Mouse (Mus musculus): ENCODE results near the gene Nit2.
A peak's percentile ranks its signal among the peaks of the same experiment; 100 is the strongest.

Nit2 gene

DNA sequence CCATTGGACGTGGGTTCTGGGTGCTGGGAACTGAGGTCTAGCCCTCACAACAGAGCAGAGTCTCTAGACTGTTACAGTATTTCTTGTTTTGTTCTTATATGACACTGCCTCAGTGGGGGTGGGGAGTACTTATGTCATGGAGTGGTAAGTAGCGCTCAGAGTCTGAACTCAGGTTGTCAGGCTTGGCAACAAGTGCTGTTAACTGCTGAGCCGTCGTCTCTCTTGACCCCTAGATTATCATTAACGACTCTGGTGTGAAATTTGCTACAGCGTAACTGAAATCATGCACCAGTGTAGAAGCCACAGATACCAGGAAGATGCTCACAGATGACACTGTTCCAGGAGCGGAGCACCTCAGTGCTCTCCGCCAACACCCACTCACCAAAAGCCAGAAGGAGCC is 4.0 kb upstream of the Nit2 start:
- TF ChIP-seq GATA4 (IDR thresholded peaks at IDR 0.05; ENCODE audit: insufficient replicate concordance, low read length): no peak

DNA sequence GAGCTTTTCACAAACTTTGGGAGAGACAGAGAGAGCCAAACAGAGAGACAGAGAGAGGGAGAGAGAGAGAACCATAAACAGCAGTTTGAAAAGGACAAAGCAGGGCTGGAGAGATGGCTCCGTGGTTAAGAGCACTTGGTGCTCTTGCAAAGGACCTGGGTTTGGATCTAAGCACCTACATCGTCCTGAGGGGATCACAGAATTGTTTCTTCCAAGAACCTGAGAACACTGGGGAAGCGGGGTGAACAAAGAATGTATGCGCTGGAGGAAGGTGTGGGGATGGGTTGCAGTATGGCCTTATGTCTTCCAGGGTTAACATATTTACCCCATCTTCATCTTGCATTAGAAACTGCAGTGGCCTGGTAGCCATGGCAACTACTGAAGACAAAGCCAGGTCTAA is 1.1 kb upstream of the Nit2 start:
- no peak for TF ChIP-seq GATA4 (IDR thresholded peaks at IDR 0.05; ENCODE audit: insufficient replicate concordance, low read length)

DNA sequence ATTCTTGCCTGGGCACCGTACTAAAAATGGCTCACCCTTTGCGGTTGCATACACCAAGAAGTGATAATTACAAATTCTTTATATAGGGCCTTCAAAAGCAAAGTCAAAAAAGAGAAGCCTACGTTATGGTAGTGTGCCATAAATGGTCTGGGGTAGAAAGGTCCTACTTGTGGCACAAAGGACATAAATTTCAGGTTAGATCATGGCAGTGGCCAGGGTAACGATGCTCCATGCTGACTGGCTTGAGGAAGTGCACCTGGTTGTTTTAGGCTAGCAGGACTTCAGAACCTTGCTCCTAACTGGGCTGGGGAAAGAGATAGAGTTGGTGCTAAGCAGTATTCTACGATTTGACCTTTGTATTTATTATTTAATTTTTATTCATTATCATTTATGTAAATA is 372 bp upstream of the Nit2 start:
- no peak for TF ChIP-seq GATA4 (IDR thresholded peaks at IDR 0.05; ENCODE audit: insufficient replicate concordance, low read length)

DNA sequence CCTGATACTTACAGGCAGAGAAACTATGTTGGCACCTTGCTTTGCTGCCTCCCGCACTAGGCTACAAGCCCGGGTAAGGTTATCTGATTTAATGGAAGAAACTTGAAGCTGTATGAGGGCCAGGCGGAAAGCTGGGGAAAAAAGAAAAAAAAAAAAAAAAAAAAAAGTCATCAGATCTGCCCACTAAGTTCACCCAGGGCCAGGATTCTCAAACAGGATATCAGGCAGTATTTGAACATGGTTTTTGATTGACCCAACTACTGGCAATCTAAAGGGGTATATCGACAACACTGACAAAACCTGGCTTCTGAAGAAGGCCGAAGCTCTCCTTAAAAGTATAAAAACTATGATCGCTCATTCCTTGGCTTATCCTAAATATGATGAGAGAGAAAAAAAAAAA is 1.1 kb downstream of the Nit2 start:
- TF ChIP-seq GATA4 (IDR thresholded peaks at IDR 0.05; ENCODE audit: insufficient replicate concordance, low read length): peak; percentile 11; the same call in 1 of the 2 replicates

DNA sequence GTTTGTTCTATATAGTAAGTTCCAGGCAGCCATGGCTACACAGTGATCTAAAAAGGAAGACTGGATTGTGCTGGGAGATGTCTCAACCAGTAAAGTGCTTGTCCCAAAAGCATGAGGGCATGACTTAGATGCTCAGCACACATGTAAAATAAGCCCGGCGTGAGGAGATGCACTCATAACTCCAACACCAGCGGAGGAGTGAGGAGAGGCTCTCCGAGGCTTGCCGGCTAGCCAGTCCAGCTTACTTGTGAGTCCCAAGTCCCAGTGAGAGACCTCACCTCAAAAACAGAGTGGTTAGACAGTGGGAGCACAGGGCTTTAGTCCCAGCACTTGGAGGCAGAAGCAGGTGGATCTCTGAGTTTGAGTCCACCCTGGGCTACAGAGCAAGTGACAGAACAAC is 2.0 kb downstream of the Nit2 start:
- TF ChIP-seq GATA4 (IDR thresholded peaks at IDR 0.05; ENCODE audit: insufficient replicate concordance, low read length): no peak

DNA sequence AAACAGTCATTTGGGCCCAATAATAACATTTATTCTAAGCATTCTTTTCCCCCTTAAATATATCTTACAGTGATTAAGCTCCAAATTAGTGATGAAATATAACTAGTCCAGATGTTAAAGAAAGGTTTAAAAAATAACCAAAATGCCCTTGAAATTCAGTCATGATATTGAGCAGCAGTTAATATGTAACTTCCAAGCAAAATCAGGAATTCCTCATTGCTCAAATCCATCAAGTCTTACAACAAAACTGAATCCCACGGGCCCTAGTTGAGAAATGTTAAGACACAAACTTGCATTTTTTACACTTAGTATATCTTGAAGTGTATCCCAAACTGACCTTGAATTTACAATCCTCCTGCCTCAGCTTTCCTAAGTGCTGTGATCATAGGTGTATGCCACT is 3.4 kb downstream of the Nit2 start:
- no peak for TF ChIP-seq GATA4 (IDR thresholded peaks at IDR 0.05; ENCODE audit: insufficient replicate concordance, low read length)

DNA sequence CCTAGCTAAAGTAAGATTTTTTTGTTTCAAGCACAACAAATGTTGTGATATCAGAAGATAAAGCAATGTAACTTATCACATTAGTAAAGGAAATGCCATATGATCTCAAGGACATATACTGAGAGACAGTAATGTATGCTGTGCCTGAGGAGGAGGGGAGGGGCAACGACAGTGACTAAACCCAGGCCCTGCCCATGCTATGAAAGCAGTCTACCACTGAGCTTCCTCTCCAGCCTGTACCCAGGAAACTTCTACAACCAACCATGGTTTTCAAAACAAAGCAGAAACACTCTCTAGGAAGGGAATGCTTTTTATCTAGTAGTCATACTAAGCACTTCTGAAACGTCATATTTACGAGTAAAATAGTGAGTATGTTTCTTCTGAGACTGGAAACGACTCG is 4.3 kb downstream of the Nit2 start:
- TF ChIP-seq GATA4 (IDR thresholded peaks at IDR 0.05; ENCODE audit: insufficient replicate concordance, low read length): no peak

DNA sequence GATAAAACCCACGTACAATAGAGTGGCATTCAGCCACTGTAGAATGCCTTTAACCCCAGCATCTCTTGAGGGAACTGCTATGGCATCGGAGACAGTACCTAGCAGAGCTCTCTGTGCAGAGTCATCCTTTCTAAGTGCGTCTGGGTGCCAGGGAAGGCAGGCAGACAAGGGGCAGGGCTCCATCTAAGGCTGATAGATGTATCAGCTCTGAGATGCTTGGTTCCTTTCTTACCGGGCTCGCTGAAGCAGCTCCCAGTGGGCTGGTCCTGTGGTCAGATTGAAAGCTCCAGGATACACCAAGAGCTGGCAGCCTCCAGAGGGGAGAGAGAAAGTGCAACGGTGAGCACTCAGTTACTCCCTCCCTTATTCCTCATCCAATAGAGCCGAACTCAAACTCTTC is 7.3 kb downstream of the Nit2 start:
- TF ChIP-seq GATA4 (IDR thresholded peaks at IDR 0.05; ENCODE audit: insufficient replicate concordance, low read length): peak; percentile 8; the same call in 1 of the 2 replicates

DNA sequence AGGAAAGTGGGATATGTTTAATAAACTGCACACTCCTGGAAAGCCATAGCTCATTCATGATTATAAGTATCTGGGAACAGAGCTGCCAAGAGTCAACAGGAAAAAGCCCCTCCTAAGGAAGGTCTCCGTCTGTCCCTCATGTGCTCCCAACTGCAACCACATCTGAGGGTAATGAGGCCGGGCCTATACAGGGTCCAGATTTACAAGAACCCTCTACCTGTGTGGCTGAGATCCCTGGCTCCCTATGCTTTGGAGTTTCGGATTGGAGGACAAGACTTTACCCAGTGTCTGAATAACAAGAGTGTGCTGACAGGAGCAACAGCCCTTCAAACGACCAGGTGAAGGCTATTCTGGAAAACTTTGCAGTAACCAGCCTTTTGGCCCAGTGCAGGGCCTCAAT is 9.4 kb downstream of the Nit2 start:
- TF ChIP-seq GATA4 (IDR thresholded peaks at IDR 0.05; ENCODE audit: insufficient replicate concordance, low read length): no peak

DNA sequence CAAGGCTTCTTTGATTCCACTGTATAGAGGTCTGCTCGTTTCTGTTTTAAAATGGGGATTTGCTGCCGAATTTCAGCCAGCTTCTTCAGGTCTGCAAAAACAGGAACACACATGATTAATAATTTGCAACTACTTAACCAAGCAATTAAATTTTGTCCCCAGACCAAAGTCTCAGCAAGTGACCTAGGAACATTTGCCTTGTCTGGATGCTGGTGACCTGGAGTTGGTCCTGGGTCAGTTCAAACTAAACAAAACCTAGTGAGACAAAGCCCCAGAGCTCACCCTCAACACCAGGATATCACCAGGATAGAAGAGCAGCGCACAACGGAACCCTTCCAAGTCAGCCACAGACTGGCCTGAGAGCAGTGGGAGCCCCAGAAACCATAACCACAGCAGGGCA is 10.1 kb downstream of the Nit2 start:
- TF ChIP-seq GATA4 (IDR thresholded peaks at IDR 0.05; ENCODE audit: insufficient replicate concordance, low read length): no peak

DNA sequence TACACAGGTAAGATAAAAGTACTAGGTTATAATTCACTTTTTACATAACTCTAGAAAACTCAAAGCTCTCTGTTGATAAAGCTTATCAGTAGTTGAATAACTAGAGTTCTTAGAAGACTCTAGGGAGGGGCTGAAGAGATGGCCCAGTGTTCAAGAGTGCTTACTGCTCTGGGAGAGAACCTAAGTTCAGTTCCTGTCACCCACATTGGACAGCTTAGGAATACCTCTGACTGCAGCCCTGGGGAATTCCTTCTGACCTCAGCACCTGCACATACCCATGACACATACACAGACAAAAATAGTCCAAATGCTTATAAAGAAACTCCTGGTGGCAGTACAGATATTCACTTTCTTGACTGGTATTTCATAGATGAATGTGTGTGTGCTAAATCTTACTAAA is 11.2 kb downstream of the Nit2 start:
- no peak for TF ChIP-seq GATA4 (IDR thresholded peaks at IDR 0.05; ENCODE audit: insufficient replicate concordance, low read length)

DNA sequence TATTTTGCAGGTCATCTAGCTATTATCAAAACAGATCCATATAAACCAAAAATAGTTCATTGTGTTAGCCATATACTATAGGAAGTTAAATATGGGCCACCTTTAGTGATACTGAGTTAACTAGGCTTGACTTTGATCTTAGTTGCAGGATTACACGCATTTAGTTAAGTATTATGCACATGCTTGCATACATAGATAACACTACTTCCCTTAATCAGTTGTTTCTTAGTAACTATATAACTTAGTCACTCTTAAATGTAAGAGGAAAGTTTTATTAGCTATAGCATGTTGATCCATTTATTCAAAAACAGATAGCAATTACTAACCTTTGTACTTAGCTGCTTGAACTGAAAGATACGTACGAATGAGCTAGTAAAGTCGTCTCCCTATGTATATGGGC is 15.7 kb downstream of the Nit2 start:
- TF ChIP-seq GATA4 (IDR thresholded peaks at IDR 0.05; ENCODE audit: insufficient replicate concordance, low read length): no peak

DNA sequence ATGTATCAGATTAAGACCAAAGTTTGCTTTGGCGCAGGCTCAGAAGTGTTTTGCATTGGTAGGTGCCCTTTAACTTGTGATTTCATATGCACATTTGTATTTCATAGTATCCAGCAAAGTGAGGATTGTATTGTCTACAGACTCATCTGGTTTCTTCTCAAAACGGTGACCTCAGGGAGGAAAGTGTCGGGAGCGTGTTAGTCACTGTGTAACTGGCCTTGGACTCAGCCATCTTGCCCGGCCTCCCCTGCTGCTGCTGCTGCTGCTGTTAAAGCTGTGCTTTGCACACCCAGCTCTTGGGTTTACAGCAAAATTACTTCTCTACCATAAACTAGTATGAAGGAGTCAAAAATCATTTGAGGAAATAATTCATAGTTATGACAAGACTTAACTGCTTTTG is 22.4 kb downstream of the Nit2 start:
- TF ChIP-seq GATA4 (IDR thresholded peaks at IDR 0.05; ENCODE audit: insufficient replicate concordance, low read length): no peak

DNA sequence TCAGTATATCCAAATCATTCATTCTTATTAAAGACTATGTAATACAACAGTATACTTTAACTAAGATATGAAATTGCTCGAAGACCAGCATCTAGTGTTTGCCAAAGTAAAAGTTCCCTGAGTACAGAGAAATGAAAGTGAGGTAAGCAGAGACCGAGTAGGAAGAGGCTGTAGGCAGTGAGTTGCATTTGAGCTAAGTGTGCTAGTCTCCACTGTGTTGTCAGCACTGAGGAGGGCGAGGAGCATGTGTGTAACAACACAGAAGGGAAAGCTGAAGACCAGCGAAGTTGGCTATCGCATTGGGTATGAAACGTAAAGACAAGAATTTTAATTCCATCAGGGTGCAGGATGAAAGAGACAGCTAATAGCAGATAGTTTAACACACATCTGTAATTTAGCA is 33.5 kb downstream of the Nit2 start:
- TF ChIP-seq GATA4 (IDR thresholded peaks at IDR 0.05; ENCODE audit: insufficient replicate concordance, low read length): no peak

DNA sequence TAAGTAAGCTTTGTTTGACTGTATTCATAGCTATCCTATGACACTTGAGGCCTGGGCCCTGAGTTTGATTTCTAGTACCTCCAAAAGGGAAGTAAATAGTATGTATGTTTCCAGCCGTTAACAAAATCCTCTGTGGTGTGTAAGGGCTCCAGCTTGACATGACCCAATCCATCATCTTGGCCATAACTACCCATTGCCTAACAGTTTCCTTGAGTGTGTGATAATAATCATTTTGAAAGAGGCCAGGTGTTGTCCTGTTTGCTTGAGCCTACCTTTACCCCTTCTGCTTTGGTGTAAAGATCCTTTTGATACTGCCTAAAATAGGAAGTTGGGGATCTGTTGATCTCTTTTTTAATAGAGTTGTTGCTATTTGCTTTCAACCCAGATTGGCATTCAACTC is 34.8 kb downstream of the Nit2 start:
- TF ChIP-seq GATA4 (IDR thresholded peaks at IDR 0.05; ENCODE audit: insufficient replicate concordance, low read length): no peak

DNA sequence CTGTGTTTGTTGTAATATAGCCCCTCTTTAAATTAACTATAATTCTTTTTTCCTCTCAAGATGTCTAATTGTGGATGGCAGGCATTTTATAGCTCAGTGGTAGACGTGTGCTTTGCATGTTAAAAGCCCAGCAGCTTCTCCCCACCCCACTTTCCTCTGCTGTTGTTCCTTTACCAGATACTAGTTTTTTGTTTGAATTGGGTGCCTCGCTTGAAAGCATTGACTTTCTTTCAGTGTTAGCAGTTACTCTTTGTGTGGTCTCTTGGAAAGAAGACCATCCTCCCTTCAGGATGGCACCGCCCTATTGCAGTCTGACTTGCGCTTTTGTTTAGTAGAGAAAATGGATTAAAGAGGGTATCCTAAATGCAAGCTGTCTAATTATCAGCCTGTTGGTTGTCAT is 35.6 kb downstream of the Nit2 start:
- TF ChIP-seq GATA4 (IDR thresholded peaks at IDR 0.05; ENCODE audit: insufficient replicate concordance, low read length): no peak

DNA sequence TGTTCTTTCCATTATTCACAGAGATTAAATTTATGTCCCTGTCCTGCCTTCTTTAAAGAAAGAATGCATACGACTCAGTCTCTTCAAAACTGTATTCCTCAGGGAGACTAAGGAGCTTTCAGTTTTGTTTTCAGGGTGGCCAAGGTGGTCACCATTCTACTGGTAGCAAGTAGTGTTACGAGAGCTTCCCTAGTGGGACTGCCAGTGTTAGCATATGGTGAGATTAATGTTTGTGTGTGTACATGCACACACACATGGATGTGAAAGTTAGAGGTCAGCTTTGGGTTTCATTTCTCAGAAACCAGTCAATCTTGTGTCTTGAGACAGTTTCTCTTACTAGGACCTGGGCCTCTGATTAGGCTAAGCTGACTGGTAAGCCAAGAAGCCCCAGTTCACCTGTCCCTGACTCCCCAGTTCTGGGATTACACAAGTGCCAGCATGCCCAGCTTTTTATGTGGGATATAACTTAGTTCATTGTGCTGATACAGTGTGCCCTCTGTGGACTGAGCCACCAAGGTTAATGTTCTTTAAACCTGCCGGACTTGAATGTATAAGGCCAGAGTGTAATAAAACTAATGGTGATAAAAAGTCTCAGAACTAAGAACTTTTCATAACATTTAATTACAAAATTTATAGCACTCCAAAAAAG is 36.3 kb downstream of the Nit2 start:
- TF ChIP-seq GATA4 (IDR thresholded peaks at IDR 0.05; ENCODE audit: insufficient replicate concordance, low read length): no peak

DNA sequence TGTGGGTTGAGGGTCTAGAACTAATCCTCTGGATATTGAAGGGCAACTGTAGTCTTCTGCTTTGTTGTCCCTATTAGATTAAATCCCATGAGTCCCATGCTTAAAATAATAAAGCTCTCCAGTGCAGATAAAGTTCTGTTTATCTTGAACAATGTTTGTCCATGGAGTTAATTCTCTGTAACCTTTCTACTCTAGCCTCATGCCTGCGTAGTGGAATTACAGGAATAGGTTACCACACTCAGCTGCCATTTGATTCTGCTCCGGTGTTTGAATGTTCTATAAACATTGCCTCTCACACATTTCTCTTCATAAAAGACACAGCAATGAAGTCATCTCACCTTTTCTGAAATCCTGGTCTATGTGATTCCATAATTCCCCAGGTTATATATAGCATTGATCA is 39.3 kb downstream of the Nit2 start:
- no peak for TF ChIP-seq GATA4 (IDR thresholded peaks at IDR 0.05; ENCODE audit: insufficient replicate concordance, low read length)
